Mouse (Mus musculus): ENCODE results near the gene Rasgef1b.

DNA sequence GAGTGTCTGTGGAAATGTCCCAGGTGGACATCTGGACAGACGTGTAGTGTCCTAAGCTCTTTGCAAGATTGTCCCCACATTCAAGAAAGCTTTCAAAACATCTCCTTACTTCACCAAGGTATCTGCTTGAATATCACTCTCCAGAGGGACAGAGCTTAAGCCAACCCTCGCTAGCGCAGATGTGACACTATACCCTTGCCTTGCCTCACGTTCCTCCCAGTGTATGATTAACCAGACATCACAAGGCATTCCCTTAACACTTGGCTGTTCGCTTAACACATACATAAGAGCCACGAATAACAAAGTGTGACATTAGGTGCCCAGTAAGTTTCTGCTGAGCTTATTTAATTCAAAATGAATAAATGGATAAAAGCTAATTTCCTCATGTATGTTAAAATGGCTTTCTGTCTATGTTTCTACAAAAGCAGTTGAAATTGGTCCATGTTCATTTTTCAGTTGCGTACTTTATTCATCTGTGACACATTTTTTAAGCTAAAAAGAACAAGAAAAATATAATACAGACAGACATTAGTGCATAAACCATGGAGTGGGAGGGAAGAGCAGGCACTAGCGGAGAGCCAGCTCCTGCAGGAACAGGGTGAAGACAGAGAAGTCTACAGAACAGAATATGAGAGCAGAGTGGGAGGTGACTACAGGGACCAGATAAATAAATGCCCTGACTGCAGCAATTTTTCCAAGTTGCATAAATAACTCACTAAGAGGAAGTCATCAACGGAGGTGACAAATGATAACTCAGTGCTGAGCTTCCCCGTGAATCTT, 126.4 kb downstream of the Rasgef1b start:
- TF ChIP-seq POLR2A (IDR thresholded peaks at IDR 0.05; ENCODE audit: extremely low read depth, insufficient read depth, low read length) = no peak
- TF ChIP-seq CTCF (IDR thresholded peaks at IDR 0.05; ENCODE audit: extremely low read depth, insufficient read depth, low read length) = no peak

All from cortical plate, adult 2 months (tissue).